Mouse (Mus musculus) ovary, postnatal 14 days (tissue): ENCODE data around the gene Zfp771.

Source experiments
- DNase-seq: peaks from one replicate; pipeline ENCODE4 v3.0.0; 2022; ENCODE audit warnings: low spot score

The Zfp771 gene

DNA sequence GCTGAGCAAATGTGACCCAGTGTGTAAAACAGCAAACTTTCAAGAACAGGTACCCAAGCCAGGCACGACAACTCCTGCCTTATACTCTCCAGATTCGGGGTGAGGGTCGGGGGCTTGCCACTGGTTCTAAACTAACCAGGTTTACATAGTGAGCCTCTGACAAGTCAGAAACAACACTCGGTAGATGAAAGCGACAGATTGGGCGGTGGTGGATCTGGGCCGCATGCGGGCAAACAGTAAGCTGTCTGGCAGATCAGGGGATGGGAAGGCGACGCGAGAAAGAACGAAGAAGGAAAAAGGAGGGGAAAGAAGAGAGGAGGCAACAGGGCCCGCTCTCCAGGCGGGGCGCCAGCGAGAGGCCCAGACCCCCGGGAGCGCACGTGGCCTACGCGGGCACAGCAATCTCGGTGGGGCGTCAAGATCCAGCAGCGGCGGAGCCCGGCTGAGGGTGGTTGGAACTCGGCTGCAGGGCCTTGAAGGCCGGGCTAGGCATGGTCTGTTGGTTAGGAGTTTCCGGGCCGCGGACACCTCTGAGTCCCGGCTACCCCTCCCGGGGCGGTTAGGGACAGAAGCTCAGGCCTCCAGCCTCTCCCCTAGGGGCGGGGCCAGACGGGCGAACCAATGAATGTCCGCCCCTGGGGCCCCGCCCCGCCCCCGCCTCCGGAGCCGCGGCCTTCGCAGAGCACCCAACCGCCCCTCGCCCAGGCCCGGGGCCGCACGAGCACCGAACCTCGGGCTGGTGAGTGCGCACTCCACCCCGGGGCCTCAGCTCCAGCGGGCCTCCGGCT lies at the start of gene Zfp771:
Zfp771 (plus strand) TSS at position 405 of the 788 bp plus-strand sequence.
- DNase-seq = peak; percentile 88

DNA sequence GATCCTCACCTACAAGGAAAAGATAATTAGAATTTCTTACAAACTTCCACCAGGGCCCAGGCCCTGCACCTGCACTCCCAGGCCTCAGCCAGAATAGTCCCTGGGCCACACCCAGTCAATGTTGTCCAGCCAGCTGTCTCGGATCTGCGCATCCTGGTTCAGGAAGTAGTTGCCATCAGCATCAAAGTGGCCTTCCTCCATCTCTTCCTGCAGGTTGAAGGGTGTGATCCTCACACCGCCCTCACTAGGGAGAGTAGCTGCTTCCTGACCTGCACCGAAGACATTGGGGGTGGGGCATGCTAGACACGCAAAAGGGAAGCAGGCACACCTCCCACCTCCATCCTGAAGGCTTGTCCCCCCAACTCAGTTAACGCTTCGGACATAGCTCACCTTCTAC lies 49.4 kb upstream of the Zfp771 start:
- no peak for DNase-seq

DNA sequence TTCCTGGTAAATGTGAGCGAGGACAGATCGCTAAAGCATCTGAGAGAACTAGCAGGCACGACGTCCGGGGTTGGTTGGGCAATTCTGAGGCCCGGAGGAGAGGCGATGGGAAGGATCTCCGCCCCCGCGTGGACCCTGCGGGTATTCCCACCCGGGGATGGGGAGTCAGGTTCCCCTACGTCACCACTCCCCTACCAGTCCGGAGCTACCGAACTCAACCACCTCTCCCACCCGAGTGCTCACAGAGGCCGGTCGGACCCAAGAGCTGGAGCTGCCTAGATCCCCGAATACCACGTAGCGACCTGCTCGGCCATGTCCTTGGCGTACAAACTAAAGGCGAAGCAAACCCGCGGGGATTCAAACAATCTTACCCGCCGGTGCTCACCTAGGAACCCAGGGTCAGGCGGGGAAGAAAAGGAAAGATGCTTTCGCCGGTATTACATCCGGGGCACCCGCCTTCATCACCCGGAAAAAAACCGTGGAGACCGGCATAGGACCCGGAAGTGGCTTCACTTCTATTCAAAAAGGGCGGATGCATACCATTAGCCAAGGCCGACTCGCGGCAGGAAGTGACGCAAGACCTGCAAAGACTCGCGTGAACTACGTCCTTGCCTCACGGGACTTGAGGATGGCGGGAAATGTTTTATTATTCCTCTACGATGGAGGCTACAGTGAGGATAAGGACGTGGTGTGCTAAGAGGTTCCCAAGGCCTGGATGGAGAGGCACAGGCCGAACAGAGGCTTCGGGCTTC lies 48.4 kb upstream of the Zfp771 start, which contains the start of gene Cd2bp2:
Cd2bp2 (minus strand) TSS at position 507 of the 752 bp plus-strand sequence.
- DNase-seq = peak; percentile 89

DNA sequence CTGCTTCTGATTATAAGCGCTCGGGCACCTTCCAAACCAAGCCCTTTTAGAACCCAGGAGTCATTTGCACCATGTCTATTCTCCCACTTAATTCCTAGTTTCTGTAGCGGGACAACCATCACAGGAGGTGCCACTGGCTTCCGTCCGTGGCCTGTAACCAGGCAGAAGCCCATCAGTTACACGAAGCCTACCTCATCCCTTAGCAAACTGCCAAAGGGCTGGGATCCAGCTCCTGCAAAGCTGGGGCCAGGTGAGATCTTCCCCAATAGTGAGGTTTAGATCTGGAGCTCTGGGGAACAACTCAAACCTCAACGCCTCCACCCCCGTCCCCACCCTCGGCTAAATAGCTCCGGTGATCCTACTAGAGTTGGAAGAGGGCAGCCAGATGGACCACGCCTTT lies 47.6 kb upstream of the Zfp771 start:
- DNase-seq = no peak

DNA sequence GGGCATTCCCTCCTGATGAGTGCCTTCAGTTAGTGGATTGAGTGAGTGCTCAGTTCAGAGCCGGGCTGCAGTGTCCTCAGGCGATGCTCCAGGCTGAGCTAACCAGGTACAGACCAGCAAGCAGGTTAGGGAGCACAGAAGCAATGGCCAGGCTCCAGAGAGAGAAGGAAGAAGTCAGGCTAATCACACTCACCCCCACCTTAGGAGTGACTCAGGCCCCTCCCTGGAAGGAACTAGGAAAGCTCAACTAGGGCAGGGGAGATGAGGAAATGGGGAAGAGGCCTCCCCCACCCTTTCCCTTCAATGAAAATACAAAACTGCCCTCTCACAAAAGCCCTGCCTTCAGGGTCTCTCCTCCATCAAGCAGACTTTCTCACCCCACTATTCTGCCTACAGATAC lies 37.5 kb upstream of the Zfp771 start:
- no peak for DNase-seq

DNA sequence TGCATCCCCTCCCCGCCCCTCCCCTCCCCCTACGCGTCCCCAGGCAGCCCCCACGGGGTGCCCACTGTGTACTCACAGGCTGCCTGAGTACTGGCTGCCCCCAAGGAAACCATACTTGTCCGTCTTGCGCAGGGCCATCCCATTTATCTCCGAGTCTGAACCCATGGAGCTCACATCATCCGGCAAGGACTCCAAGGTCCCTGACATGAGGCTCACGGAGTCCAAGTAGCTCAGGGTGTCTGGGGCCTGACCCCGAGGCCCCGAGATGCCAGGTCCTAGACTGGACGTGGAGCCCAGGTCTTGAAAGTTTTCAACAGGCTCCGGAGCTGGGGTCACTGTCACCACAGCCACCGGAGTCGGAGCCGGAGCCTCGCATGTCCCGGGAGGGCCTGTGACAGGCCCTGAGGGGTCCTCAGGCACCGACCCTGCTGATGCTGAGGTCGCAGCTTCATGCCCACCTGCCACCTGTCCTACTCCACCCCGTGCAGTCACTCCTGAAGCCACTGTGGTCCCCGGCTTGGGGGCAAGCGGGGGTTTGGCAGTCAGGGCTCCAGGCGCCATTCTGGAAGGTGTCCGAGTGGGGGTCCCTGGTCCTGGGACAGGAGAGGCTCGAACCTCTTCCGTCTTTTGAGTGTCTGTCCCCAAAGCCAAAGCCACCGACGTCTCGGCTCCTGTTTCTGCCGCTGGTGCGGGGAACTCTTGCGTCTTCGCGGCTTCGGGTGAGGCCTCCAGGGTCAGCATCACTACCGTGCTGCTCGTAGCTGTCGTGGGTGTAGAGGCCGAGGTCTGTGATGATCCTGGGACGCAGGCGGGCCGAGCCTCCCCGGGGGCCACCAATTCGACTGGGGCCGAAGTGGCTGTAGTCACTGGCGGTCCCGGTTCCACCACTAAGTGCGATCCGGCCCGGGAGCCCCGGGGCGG lies 36.4 kb upstream of the Zfp771 start:
- DNase-seq = no peak

DNA sequence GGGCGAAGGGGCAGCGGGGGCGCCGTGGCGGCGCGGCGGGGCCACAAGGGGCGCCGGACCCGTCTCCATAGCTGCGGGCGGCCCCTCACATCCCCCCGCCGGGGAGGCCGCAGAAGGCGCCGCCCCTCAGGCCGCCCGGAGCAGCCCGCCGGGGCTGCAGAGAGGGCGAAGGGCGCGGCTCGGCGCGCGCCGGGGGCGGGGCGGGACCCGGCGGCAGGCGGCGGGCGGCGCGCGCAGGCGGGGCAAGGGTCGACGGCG lies 35.9 kb upstream of the Zfp771 start, which contains the start of gene Tbc1d10b:
Tbc1d10b (minus strand) TSS at position 174 of the 258 bp plus-strand sequence.
- DNase-seq = no peak

DNA sequence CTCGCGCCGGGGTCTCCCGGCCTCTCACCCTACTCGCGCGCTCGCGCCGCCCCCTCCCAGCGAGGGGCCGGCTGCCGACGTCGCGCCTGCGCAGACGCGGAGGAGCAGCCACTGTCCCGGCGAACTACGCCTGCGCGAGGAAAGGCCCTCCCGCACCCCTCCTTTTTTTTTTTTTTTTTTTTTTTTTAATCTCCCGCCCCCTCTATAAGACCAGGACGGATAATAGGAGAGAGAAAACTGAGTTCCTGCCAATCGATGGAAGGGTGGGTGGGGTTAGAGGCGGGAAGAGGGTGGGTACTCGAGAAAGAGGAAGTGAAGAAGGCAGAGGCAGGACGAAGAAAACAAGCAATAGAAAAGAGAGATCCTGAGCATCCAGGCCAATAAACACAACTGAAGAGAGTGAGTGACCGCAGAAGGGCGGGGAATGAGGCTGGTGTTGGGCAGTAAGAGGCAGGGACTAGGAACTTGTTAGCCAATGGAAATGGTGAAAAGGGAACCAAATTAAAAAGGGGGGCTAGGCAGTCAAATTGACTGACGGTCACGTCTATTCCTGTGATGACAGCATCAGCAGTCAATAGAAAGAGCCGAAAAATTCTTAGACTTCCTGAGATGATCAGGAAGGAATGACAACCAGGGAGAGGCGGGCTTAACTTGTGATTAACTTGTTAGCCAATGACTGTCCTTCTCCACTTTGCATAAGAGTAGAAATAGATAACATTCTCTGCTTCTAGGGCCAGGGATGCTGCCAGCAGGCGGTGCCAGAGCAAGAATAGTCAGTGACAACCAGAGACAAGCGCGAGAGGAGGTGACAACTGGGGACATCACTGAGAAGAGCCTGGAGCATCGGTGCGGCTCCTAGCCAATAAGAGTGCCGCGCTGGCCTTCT lies 35.3 kb upstream of the Zfp771 start, which contains the start of gene Mylpf:
Mylpf (plus strand) TSS at position 338 of the 886 bp plus-strand sequence.
- peak; percentile 89 for DNase-seq

DNA sequence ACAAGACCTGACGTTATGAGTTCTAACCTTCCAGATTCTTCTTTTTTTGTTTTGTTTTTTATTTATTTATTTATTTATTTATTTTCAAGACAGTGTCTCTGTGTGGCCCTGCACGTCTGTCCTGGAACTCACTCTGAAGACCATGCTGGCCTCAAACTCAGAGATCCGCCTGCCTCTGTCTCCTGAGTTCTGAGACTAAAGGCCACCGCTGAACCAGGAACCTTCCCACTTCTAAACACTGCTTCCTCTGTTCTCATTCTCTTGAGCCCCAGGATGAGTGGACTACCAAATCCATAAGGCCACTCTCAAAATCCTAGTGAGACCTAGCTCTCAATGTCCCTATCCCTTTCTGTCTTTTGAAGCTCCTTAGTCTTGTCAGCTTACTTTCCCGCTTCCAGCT lies 34.2 kb upstream of the Zfp771 start:
- no peak for DNase-seq

DNA sequence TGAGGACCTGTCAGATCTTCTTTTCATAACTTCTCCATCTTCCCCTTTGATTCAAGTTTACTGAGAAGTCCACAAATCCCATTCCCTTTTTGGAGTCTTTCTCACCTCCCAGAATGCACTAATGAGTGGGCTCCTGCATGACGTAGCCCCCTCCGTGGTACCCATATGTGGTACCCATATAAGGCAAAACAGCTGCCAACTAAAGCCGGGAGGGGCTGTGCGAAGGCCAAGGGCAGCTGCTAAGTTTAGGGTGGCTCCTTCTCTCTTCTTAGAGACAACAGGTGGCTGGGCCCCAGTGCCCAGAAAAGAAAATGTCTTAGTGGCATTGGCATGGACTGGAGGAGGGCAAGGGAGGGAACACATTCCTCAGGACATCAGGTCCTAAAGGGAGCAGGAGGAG lies 33.8 kb upstream of the Zfp771 start:
- no peak for DNase-seq

DNA sequence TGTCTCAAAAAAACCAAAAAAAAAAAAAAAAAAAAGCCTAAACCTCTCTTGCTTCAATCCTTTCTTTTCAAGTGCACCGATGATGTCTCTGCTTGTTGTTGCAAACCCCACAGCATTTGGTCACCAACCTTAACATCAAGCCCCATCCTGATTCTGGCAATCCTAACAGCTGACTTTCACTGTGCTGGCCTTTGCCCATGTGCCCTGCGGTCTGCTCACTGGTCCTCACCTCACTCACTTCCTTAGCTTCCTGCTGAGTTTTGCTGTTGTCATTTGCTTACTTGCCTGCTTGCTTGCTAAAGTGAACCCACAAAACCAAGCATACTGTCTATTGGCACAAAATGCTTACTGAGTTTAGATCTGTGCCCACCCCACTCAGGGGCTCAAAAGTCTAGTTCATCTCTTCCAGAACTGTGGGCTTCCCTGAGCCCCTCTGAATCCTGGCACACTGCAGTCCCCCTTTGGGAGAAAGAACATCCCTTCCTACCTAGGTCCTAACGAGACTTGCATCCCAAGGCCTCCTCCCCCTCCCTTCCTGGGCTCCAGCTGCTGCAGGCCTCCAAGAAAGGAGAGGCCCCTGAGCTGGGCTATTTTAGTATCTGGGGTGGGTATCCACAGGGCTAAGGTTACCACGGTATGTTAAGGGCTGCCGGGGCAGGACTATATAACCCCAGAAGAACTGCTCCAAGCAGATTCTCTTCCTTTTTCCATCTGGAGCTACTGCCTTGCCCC lies 32.9 kb upstream of the Zfp771 start:
- DNase-seq = no peak

DNA sequence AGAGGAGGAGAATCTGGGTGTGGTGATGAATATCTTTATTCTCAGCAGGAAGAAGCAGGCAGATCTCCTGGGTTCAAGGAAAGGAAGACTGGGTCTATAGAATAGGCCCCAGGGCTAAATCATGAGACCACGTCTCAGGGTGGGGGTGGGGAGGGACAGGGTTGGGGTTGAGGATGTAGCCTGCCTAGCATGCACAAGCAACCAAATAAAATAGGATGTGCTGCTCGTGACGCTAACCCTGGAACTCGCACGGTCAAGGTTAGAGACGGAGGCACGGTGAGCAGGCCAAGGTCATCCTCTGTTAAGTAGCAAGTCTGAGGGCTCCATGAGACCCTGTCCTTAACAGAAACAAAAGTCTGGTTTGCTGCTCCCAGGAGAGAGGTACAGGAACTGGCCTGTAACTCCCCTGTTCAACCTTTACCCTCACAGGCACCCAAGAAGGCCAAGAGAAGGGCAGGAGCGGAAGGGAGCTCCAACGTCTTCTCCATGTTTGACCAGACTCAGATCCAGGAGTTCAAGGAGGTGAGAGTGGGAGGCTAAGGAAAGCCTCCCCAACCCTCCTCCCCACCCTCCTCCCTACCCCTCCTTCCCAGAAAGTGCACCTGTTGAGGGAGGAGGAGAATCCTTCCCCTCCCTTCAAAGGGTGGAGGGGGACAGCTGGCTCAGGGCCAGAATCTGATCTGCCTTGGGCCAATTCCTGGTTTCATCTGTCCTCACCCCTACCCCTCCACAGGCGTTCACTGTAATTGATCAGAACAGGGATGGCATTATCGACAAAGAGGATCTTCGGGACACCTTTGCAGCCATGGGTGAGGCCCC lies 31.4 kb upstream of the Zfp771 start:
- DNase-seq = no peak

DNA sequence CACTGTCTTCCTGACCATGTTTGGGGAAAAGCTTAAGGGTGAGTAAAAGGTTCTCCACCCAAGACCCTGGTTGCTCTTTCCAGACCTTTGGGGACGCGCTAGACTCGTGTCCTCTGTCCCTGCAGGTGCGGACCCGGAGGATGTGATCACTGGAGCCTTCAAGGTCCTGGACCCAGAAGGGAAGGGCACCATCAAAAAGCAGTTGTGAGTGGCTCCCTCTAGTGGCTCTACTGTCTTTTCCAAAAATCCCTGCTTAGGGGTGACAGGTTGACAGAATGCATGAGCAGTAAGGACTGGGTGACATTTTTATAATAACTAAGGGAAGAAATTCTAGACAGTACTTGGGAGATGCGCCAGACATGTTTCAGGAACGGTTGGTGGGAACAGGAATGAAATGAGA lies 30.6 kb upstream of the Zfp771 start:
- DNase-seq = no peak

DNA sequence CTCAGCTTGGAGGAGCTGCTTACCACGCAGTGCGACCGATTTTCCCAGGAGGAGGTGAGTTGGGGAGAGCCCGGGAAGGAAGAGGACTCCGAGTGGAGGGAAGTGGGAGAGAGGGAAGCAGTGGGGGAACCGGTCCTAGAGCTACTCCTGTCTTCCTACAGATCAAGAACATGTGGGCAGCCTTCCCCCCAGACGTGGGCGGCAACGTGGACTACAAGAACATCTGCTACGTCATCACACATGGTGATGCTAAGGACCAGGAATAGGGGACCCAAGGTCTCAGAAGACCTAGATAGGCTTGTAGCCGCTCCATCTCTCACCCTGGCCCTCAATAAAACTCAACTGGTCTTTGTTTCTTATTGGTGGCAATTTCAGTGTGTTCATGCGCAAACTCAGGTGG lies 30.1 kb upstream of the Zfp771 start:
- DNase-seq = no peak

DNA sequence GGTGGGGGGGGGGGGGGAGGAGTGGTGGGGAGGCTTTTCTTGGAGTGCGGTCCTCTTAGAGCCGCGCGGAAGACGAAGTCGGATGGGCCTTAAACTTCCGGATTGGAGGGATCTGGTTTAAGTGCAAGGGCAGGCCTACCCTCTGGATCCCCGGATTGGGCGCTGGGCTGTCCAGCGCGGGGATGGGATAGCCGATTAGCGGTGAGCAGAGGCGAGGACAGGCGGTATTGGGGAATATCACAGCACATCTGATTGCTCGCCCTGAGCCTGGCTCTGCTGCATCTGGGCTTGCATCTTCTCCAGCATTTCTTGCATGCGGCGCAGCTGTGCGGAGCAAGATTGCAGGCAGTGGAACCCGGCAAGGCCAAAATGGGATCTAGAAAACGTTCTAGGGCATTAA lies 29.6 kb upstream of the Zfp771 start:
- DNase-seq = no peak

DNA sequence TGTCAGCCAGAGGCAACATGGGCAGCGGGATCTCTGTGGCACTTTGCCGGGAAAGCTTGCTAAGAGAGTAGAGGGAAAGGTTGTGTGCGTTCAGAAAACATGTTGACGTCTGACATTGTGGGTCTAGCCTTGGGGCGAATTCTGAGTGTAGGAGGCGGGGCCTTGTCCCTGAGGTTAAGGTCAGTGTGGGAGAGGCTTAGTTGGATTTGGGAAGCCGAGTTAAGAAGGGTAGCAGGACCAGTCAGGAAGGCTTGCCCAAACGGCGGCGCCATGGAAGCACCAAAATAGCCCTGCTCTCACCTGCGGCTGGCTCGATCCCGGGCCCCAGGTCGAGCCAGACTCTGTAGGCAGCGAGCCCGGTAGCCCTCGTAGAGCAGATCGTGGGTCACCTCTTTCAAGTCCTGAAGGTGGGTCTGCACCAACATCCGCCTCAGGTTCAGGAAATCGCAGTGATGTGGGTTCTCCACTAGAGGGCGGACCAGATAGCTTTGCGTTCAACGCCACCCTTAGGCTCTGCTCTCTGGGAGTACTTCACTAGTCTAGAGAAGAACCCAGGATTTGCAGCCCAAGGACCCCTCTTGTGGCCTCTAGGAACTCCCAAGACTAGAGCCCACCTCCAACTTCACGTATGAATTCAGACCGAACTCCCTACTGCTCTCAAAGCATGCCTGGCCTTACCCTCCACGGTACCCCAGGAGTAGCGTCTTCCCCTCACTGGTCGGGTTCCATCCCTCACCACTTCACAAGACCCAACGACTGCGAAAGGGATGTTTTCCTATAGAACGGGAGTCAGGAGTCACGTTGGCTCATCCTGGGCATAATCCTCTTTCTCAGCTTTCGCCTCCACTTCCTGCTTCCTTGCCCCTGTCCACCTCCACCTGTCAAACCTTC lies 28.8 kb upstream of the Zfp771 start:
- peak; percentile 49 for DNase-seq

DNA sequence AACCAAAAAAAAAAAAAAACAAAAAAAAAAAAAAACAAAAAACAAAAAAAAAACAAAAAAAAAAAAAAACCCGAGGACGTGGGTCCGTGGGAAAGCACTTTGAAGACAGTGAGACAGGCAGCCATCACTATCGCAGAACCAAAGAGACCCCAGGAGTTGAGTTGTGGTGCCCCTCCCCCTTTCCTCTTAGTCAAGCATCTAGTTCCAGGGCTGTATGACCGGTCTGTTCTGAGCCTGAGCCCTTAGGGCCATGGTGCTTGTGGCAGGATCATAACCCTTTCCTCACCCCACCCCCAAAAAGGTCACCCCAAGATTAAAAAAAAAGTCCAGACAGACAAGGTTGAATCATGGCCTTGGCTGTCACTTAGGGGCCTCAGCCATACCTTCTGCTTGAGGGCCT lies 27.8 kb upstream of the Zfp771 start:
- no peak for DNase-seq

DNA sequence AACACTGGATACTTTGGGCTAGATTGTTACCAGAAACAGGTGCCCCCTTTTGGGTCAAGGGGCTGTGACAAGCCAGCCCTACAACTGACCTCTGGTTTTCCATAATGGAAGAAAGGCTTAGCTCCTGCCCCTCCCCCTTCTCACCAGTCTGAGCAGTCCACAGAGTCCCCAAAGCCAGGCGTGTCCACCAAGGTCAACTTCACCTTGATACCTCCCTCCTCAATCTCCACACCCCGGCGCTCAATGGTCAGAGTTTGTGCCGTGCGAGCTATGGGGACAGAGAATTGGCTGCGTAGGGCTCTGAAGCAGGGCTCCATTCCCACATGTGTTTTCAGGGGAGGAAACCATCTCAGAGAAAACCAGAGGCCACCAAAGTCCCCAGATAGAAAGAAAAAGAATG lies 26.6 kb upstream of the Zfp771 start:
- no peak for DNase-seq
